Mouse (Mus musculus) skeletal muscle tissue, postnatal 0 days (tissue): ENCODE measurements around the gene Crim1. TPM values are rescaled to one million over a fixed set of nuclear protein-coding genes. Genes with fewer than 3 reads are reported as not detected.

Experiments
- microRNA-seq, 2 experiments: library from miRNA; unstranded; fragments of <30 nt; microRNA quantifications; one replicate each; pipeline ENCODE4; 2016
- polyA plus RNA-seq: library from polyadenylated mRNA; unstranded; fragments of >200 nt; fragmentation: Nextera tagmentation; extraction: Ambion mirVana; gene quantifications from 2 replicates; pipeline ENCODE4 v1.2.1, GENCODE M21; 2015

The Crim1 gene
- 3.0 TPM in 2 replicates for polyA plus RNA-seq

GRCm38 (mm10) chr17:78199626-78200560, at the start of gene Crim1:
Gene Crim1 (plus strand): TSS chr17:78200248.

GRCm38 (mm10) chr17:78417381-78418281, 217.6 kb downstream of the Crim1 start, which contains the start of gene Fez2:
Gene Fez2 (minus strand): TSS chr17:78418152.

Small RNAs within 50 kb of the gene (microRNA-seq; reads per million reads assigned to microRNA genes)
- gene Gm25069, result 0 reads per million in 2 experiments

Other genes starting within 250 kb of the Crim1 start
- gene Fez2, start 217.9 kb downstream of the Crim1 start, polyA plus RNA-seq, result 42.5 and 48.1 TPM in 2 replicates